Mouse (Mus musculus) ES-E14 (cell line): Measurements from ENCODE around the gene Herc6.

ENCODE experiments used
- CHD2 ChIP-seq: IDR thresholded peaks from 2 replicates; pipeline ENCODE4 v1.6.1; 2014; ENCODE audit warnings: mild to moderate bottlenecking, low read depth, low read length, inconsistent platforms
- HCFC1 ChIP-seq: IDR thresholded peaks from 2 replicates; pipeline ENCODE4 v1.6.1; 2012; ENCODE audit warnings: low read length, inconsistent platforms, borderline replicate concordance; ENCODE audit not compliant: insufficient read depth
- MAFK ChIP-seq: IDR thresholded peaks from 2 replicates; pipeline ENCODE4 v1.6.1; 2014; ENCODE audit warnings: mild to moderate bottlenecking, low read depth, low read length, inconsistent platforms; ENCODE audit not compliant: insufficient read depth
- ZC3H11A ChIP-seq: IDR thresholded peaks from 2 replicates; pipeline ENCODE4 v1.6.1; 2012; ENCODE audit warnings: low read depth, mild to moderate bottlenecking, inconsistent platforms, low read length, borderline replicate concordance
- ZNF384 ChIP-seq: IDR thresholded peaks from 2 replicates; pipeline ENCODE4 v1.6.1; 2012; ENCODE audit warnings: low read depth, low read length, inconsistent platforms

GRCm38 (mm10) chr6:57661295-57661694 is 80.5 kb downstream of the Herc6 start:
- TF ChIP-seq ZNF384: no peak
- TF ChIP-seq MAFK: no peak
- TF ChIP-seq ZC3H11A: no peak
- no peak for TF ChIP-seq HCFC1
- no peak for TF ChIP-seq CHD2
